18 mouse cellular contexts compared by ENCODE assay signal in the genomic region with DNA sequence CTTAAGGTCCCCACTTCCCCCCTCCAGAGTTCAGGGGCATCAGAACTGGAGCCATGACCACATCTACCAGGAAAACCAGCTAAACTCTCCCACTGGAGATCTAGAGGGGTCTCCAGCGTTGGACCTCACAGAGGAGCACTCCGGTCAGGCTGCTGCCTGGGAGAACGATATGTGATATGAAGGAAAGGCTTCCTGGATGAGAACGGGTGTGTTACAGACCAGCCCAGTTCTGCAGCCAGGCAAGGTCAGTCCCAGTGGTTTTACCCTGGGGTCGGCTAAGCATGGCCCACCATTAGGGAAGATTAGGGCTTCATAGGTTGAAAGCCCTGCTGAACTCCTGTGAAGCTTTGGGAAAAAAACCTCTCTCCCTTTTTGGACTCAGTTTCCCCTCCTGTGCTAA. TPM values are rescaled to one million over a fixed set of nuclear protein-coding genes. Genes with fewer than 3 reads are reported as not detected.
DNase-seq lines count a peak whose midpoint lies in the region; ATAC-seq lines count a peak whose summit lies in the region.
"Had no signal": no experiment of that assay in that cellular context is flagged by ENCODE, and none has a peak within 500 bp of the region (broad histone marks: within the 10 kb centered on the region; RNA-seq: fewer than 3 reads in every experiment).

No protein-coding gene starts in this region.

- no peak overlapping the region for H3K9ac ChIP-seq in hindbrain, embryonic 13.5 days
- no peak overlapping the region for H3K9ac ChIP-seq in hindbrain, embryonic 16.5 days (ENCODE audit: low read depth, low read length)
- H3K9ac ChIP-seq in liver, embryonic 16.5 days (ENCODE audit: low read depth, low read length), result peak overlapping the region; percentile 58
- H3K9ac ChIP-seq in hindbrain, embryonic 12.5 days, result no peak overlapping the region
- H3K9ac ChIP-seq: hindbrain, embryonic 15.5 days had no signal

- 78% methylated on average over 5 of the region's 5 CpGs for WGBS in hindbrain, embryonic 13.5 days
- 77% methylated on average over 5 of the region's 5 CpGs for WGBS in hindbrain, embryonic 16.5 days
- WGBS in liver, embryonic 16.5 days (ENCODE audit: insufficient replicate concordance), result 30% methylated on average over 5 of the region's 5 CpGs
- 75% methylated on average over 5 of the region's 5 CpGs for WGBS in hindbrain, embryonic 12.5 days

- 0 out of 2 replicates have a peak, but pooled peaks cover 11% of the 10 kb centered on the region for H3K27me3 ChIP-seq in hindbrain, embryonic 13.5 days
- no peaks in the 10 kb centered on the region for H3K27me3 ChIP-seq in hindbrain, embryonic 16.5 days (replicated peaks; ENCODE audit: control insufficient read depth, insufficient read depth, low read length)
- peaks cover 28% of the 10 kb centered on the region for H3K27me3 ChIP-seq in erythroblast, embryonic 14.5 days (ENCODE audit: control insufficient read depth)
- no peaks in the 10 kb centered on the region for H3K27me3 ChIP-seq in liver, embryonic 16.5 days (ENCODE audit: control insufficient read depth, insufficient read depth, low read depth, low read length)
- no peaks in the 10 kb centered on the region for H3K27me3 ChIP-seq in hindbrain, embryonic 12.5 days

- H3K36me3 ChIP-seq in hindbrain, embryonic 13.5 days, result no peaks in the 10 kb centered on the region
- no peaks in the 10 kb centered on the region for H3K36me3 ChIP-seq in hindbrain, embryonic 16.5 days (ENCODE audit: control insufficient read depth, insufficient read depth, low read length)
- H3K36me3 ChIP-seq in erythroblast, embryonic 14.5 days (ENCODE audit: control insufficient read depth), result peaks cover 26% of the 10 kb centered on the region
- H3K36me3 ChIP-seq in liver, embryonic 16.5 days (ENCODE audit: control insufficient read depth, insufficient read depth), result no peaks in the 10 kb centered on the region
- H3K36me3 ChIP-seq in hindbrain, embryonic 12.5 days, result no peaks in the 10 kb centered on the region
- H3K36me3 ChIP-seq: embryonic facial prominence, embryonic 10.5 days; hindbrain, embryonic 15.5 days; midbrain, embryonic 10.5 days had no signal

- H3K4me2 ChIP-seq in hindbrain, embryonic 13.5 days, result no peak overlapping the region
- H3K4me2 ChIP-seq in hindbrain, embryonic 16.5 days (ENCODE audit: low read length), result no peak overlapping the region
- peak overlapping the region; percentile 73 for H3K4me2 ChIP-seq in liver, embryonic 16.5 days (ENCODE audit: low read depth, low read length)
- H3K4me2 ChIP-seq in hindbrain, embryonic 12.5 days (replicated peaks), result no peak overlapping the region
- H3K4me2 ChIP-seq: hindbrain, embryonic 15.5 days had no signal

- H3K4me3 ChIP-seq in hindbrain, embryonic 13.5 days, result no peak overlapping the region
- H3K4me3 ChIP-seq in hindbrain, embryonic 16.5 days (ENCODE audit: low read length), result no peak overlapping the region
- H3K4me3 ChIP-seq in erythroblast, embryonic 14.5 days (replicated peaks), result peak overlapping the region; percentile 52
- H3K4me3 ChIP-seq in liver, embryonic 16.5 days (ENCODE audit: low read depth, low read length), result peak overlapping the region; percentile 35
- no peak overlapping the region for H3K4me3 ChIP-seq in hindbrain, embryonic 12.5 days
- H3K4me3 ChIP-seq: embryonic facial prominence, embryonic 10.5 days; hindbrain, embryonic 15.5 days; midbrain, embryonic 10.5 days had no signal

- peak; percentile 24 for DNase-seq in c-Kit-negative CD71-positive TER-119-positive erythroid progenitor cells, embryonic 14.5 days (ENCODE audit: low read depth, low spot score)
- DNase-seq in layer of hippocampus, postnatal 25 days (ENCODE audit: extremely low spot score in 1 of 2, low spot score in 1 of 2), result no peak
- DNase-seq: cerebellum, postnatal 36 days; kidney, adult 11 months; layer of hippocampus, postnatal 36 days; lung, adult 18-20 months; lung, postnatal 4 days; right cerebral cortex, postnatal 25 days had no signal

- ATAC-seq in hindbrain, embryonic 13.5 days (ENCODE audit: low FRiP score), result no peak
- no peak for ATAC-seq in hindbrain, embryonic 16.5 days
- ATAC-seq in liver, embryonic 16.5 days (ENCODE audit: low read depth), result peak; percentile 58
- no peak for ATAC-seq in hindbrain, embryonic 12.5 days (ENCODE audit: low FRiP score)

- peak overlapping the region; percentile 23; the same call in 1 of the 2 replicates for H3K27ac ChIP-seq in hindbrain, embryonic 13.5 days
- no peak overlapping the region for H3K27ac ChIP-seq in hindbrain, embryonic 16.5 days (ENCODE audit: low read depth, low read length)
- H3K27ac ChIP-seq in liver, embryonic 16.5 days (ENCODE audit: low read length), result peak overlapping the region; percentile 89
- H3K27ac ChIP-seq in hindbrain, embryonic 12.5 days, result no peak overlapping the region
- H3K27ac ChIP-seq: hindbrain, embryonic 15.5 days; midbrain, embryonic 10.5 days had no signal

- H3K9me3 ChIP-seq in hindbrain, embryonic 13.5 days, result no peaks in the 10 kb centered on the region
- no peaks in the 10 kb centered on the region for H3K9me3 ChIP-seq in hindbrain, embryonic 16.5 days (ENCODE audit: control insufficient read depth, low read length)
- H3K9me3 ChIP-seq in erythroblast, embryonic 14.5 days (ENCODE audit: control insufficient read depth, low read length), result no peaks in the 10 kb centered on the region
- no peaks in the 10 kb centered on the region for H3K9me3 ChIP-seq in liver, embryonic 16.5 days (replicated peaks; ENCODE audit: control insufficient read depth, low read length)
- no peaks in the 10 kb centered on the region for H3K9me3 ChIP-seq in hindbrain, embryonic 12.5 days (replicated peaks)
- H3K9me3 ChIP-seq: embryonic facial prominence, embryonic 10.5 days; G1E; hindbrain, embryonic 15.5 days; midbrain, embryonic 10.5 days had no signal

- peaks cover 11% of the 10 kb centered on the region for H3K4me1 ChIP-seq in hindbrain, embryonic 13.5 days (replicated peaks)
- no peaks in the 10 kb centered on the region for H3K4me1 ChIP-seq in hindbrain, embryonic 16.5 days (ENCODE audit: control insufficient read depth, insufficient read depth, low read depth, low read length)
- peaks cover 65% of the 10 kb centered on the region for H3K4me1 ChIP-seq in erythroblast, embryonic 14.5 days (ENCODE audit: control insufficient read depth)
- H3K4me1 ChIP-seq in liver, embryonic 16.5 days (ENCODE audit: control insufficient read depth, low read depth, low read length), result peaks cover 33% of the 10 kb centered on the region
- H3K4me1 ChIP-seq in hindbrain, embryonic 12.5 days, result peaks cover 22% of the 10 kb centered on the region
- H3K4me1 ChIP-seq: hindbrain, embryonic 15.5 days had no signal

RNA-seq across cellular contexts. Expression of a gene that starts 9.3 kb away (rescaled TPM):
- 11.1 and 11.3 TPM in 2 replicates for polyA plus RNA-seq in hindbrain, embryonic 13.5 days (2015; fragmentation: Nextera tagmentation; extraction: Ambion mirVana)
- 13.8 and 21.5 TPM in 2 replicates for polyA plus RNA-seq in hindbrain, embryonic 16.5 days (2015; fragmentation: Nextera tagmentation; extraction: Ambion mirVana)
- polyA plus RNA-seq in erythroblast, embryonic 14.5 days (2012), result not detected in 2 replicates
- polyA plus RNA-seq in liver, embryonic 16.5 days (2015; fragmentation: Nextera tagmentation; extraction: Ambion mirVana), result not detected in 2 replicates
- 9.2 and 10.4 TPM in 2 replicates for polyA plus RNA-seq in hindbrain, embryonic 12.5 days (2016; fragmentation: Nextera tagmentation; extraction: Ambion mirVana)
- total RNA-seq in layer of hippocampus, postnatal 25 days (2021), result 100 to 1,000 TPM; 152 TPM
- polyA plus RNA-seq: thymus, postnatal 0 days had no signal

RNA-seq across cellular contexts. Expression of a gene that starts 9.3 kb away (rescaled TPM):
- polyA plus RNA-seq in hindbrain, embryonic 13.5 days (2015; fragmentation: Nextera tagmentation; extraction: Ambion mirVana), result 40.9 and 43.7 TPM in 2 replicates
- polyA plus RNA-seq in hindbrain, embryonic 16.5 days (2015; fragmentation: Nextera tagmentation; extraction: Ambion mirVana), result 40.4 and 50.5 TPM in 2 replicates
- not detected in 2 replicates for polyA plus RNA-seq in erythroblast, embryonic 14.5 days (2012)
- 3.6 and 4.0 TPM in 2 replicates for polyA plus RNA-seq in liver, embryonic 16.5 days (2015; fragmentation: Nextera tagmentation; extraction: Ambion mirVana)
- polyA plus RNA-seq in hindbrain, embryonic 12.5 days (2016; fragmentation: Nextera tagmentation; extraction: Ambion mirVana), result 47.8 and 59.3 TPM in 2 replicates
- total RNA-seq in layer of hippocampus, postnatal 25 days (2021), result 10 to 100 TPM; 11.3 to 15.0 TPM
- polyA plus RNA-seq: G1E had no signal

RNA-seq across cellular contexts. Expression of a gene that starts 36.2 kb away (rescaled TPM):
- polyA plus RNA-seq in hindbrain, embryonic 13.5 days (2015; fragmentation: Nextera tagmentation; extraction: Ambion mirVana), result 4.0 and 4.7 TPM in 2 replicates
- polyA plus RNA-seq in hindbrain, embryonic 16.5 days (2015; fragmentation: Nextera tagmentation; extraction: Ambion mirVana), result 3.9 and 6.0 TPM in 2 replicates
- 6.8 and 10.8 TPM in 2 replicates for polyA plus RNA-seq in erythroblast, embryonic 14.5 days (2012)
- polyA plus RNA-seq in liver, embryonic 16.5 days (2015; fragmentation: Nextera tagmentation; extraction: Ambion mirVana), result 18.3 and 21.2 TPM in 2 replicates
- 9.8 and 10.1 TPM in 2 replicates for polyA plus RNA-seq in hindbrain, embryonic 12.5 days (2016; fragmentation: Nextera tagmentation; extraction: Ambion mirVana)
- total RNA-seq in layer of hippocampus, postnatal 25 days (2021), result 10 to 100 TPM in 1 of 2 experiments, 1 to 10 TPM in 1; 8.4 to 11.0 TPM

RNA-seq across cellular contexts. Expression of a gene that starts 39.6 kb away (rescaled TPM):
- 105 and 116 TPM in 2 replicates for polyA plus RNA-seq in hindbrain, embryonic 13.5 days (2015; fragmentation: Nextera tagmentation; extraction: Ambion mirVana)
- 141 and 142 TPM in 2 replicates for polyA plus RNA-seq in hindbrain, embryonic 16.5 days (2015; fragmentation: Nextera tagmentation; extraction: Ambion mirVana)
- polyA plus RNA-seq in erythroblast, embryonic 14.5 days (2012), result 0.10 TPM in 1 of 2 replicates, not detected in the other
- 3.7 TPM in 2 replicates for polyA plus RNA-seq in liver, embryonic 16.5 days (2015; fragmentation: Nextera tagmentation; extraction: Ambion mirVana)
- polyA plus RNA-seq in hindbrain, embryonic 12.5 days (2016; fragmentation: Nextera tagmentation; extraction: Ambion mirVana), result 63.0 and 67.8 TPM in 2 replicates
- 10 to 100 TPM; 71.3 to 78.6 TPM for total RNA-seq in layer of hippocampus, postnatal 25 days (2021)

Comparison
In these comparisons a context has a peak if more than half of its experiments do, and no peak if none do; other contexts are left out.
1. H3K27ac ChIP-seq: peak in hindbrain, embryonic 13.5 days (single experiment) and liver, embryonic 16.5 days (single experiment); none in hindbrain, embryonic 16.5 days (single experiment) and hindbrain, embryonic 12.5 days (single experiment).
2. H3K4me3 ChIP-seq: peak in erythroblast, embryonic 14.5 days (single experiment) and liver, embryonic 16.5 days (single experiment); none in hindbrain, embryonic 13.5 days (single experiment), hindbrain, embryonic 16.5 days (single experiment) and hindbrain, embryonic 12.5 days (single experiment).
3. RNA of a gene that starts 9.3 kb away (polyA plus RNA-seq): 13.8 to 21.5 TPM in hindbrain, embryonic 16.5 days, 11.1 to 11.3 TPM in hindbrain, embryonic 13.5 days and 9.2 to 10.4 TPM in hindbrain, embryonic 12.5 days; not detected in erythroblast, embryonic 14.5 days and not detected in liver, embryonic 16.5 days; every median in the first group is over 10 times any median in the second.